Mouse (Mus musculus) bone marrow macrophage, adult 2 months (primary cell): ENCODE data around the gene Clp1.

ENCODE experiments used
- CTCF ChIP-seq: IDR thresholded peaks from 2 replicates; pipeline ENCODE4 v1.5.1; 2012; ENCODE audit warnings: low read depth, mild to moderate bottlenecking, low read length, moderate library complexity
- POLR2A ChIP-seq: IDR thresholded peaks from 2 replicates; pipeline ENCODE4 v1.6.1; 2012; ENCODE audit warnings: mild to moderate bottlenecking, low read depth, low read length, borderline replicate concordance

DNA sequence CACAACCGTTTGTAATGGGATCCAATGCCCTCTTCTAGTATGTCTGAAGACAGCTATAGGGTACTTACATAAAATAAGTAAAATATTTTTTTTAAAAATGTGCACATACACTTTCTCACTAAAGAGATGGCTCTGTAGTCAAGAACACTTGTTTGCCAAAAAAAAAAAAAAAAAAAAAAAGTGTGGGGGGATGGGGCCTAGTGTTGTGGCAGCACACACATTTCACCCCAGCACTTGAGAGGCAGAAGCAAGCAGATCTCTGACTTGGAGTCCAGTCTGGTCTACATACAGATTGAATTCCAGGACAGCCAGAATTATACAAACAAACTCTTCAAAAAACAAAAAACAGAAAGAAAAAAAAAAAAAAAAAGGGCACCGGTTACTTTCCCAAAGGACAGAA, 6.4 kb downstream of the Clp1 start:
- no peak for TF ChIP-seq CTCF
- TF ChIP-seq POLR2A: no peak
